Mouse (Mus musculus) embryonic facial prominence, embryonic 14.5 days (tissue): ENCODE data around the gene Fam83d. TPM values are rescaled to one million over a fixed set of nuclear protein-coding genes. Genes with fewer than 3 reads are reported as not detected.

Source experiments
- ATAC-seq: fragments of 200-750 bp; cut with Nextera tagmentation; 2 replicates; pipeline ENCODE4 v1.8.0; 2017; ENCODE audit warnings: low read depth, moderate number of reproducible peaks, moderate TSS enrichment
- DNase-seq: peaks from one replicate; pipeline ENCODE4 v3.0.0-alpha.2; 2015; ENCODE audit warnings: low spot score
- H3K27ac ChIP-seq: fragments of 300-500 bp; sonication (generic); replicated peaks from 2 replicates; pipeline ENCODE4 v1.5.1; 2014; ENCODE audit warnings: low read depth, mild to moderate bottlenecking, low read length, moderate library complexity
- H3K27me3 ChIP-seq: fragments of 300-500 bp; sonication (generic); replicated peaks from 2 replicates; pipeline ENCODE4 v1.6.1; 2014; ENCODE audit warnings: low read length; ENCODE audit not compliant: control insufficient read depth, insufficient read depth
- H3K36me3 ChIP-seq: fragments of 300-500 bp; sonication (generic); 2 replicates; pipeline ENCODE4 v1.6.1; 2014; ENCODE audit warnings: low read length, mixed read lengths; ENCODE audit not compliant: control insufficient read depth, insufficient read depth
- H3K4me1 ChIP-seq: fragments of 300-500 bp; sonication (generic); 2 replicates; pipeline ENCODE4 v1.6.1; 2014; ENCODE audit warnings: antibody characterized with exemption, low read length; ENCODE audit not compliant: control insufficient read depth, insufficient read depth
- H3K4me2 ChIP-seq: fragments of 300-500 bp; sonication (generic); 2 replicates; pipeline ENCODE4 v1.6.1; 2014; ENCODE audit warnings: low read depth, mild to moderate bottlenecking, low read length, moderate library complexity, mixed read lengths
- H3K4me3 ChIP-seq: fragments of 300-500 bp; sonication (generic); 2 replicates; pipeline ENCODE4 v1.5.1; 2014; ENCODE audit warnings: low read depth, mild to moderate bottlenecking, low read length
- H3K9ac ChIP-seq: fragments of 300-500 bp; sonication (generic); 2 replicates; pipeline ENCODE4 v1.6.1; 2014; ENCODE audit warnings: low read depth, mild to moderate bottlenecking, low read length, moderate library complexity, mixed read lengths
- H3K9me3 ChIP-seq: fragments of 300-500 bp; sonication (generic); 2 replicates; pipeline ENCODE4 v1.6.1; 2016; ENCODE audit warnings: low read length; ENCODE audit not compliant: control insufficient read depth
- WGBS: fragments of 180-500 bp; shearing (Covaris S2); extraction: QIAGEN DNeasy Blood & Tissue Kit; methylation state at CpG from one replicate; pipeline ENCODE4 v1.1.7; 2014; 5-methylcytosine and 5-hydroxymethylcytosine counted together
- polyA plus RNA-seq: library from polyadenylated mRNA; unstranded; fragments of >200 nt; fragmentation: Nextera tagmentation; extraction: Ambion mirVana; gene quantifications from 2 replicates; pipeline ENCODE4 v1.2.1, GENCODE M21; 2014

The Fam83d gene
- polyA plus RNA-seq, 1 experiment from 2014 or later: 30.7 TPM

GRCm38 (mm10) chr2:158778349-158778748 is 10.5 kb downstream of the Fam83d start:
- H3K4me1 ChIP-seq: peaks cover 20% of the 10 kb centered on the region
- ATAC-seq: no peak
- H3K36me3 ChIP-seq: peaks cover 46% of the 10 kb centered on the region
- H3K4me2 ChIP-seq: no peak overlapping the region
- DNase-seq: peak; percentile 37
- H3K27me3 ChIP-seq: no peaks in the 10 kb centered on the region
- no peak overlapping the region for H3K27ac ChIP-seq
- H3K9ac ChIP-seq: no peak overlapping the region
- H3K4me3 ChIP-seq: no peak overlapping the region
- 65% methylated on average over 7 of the region's 7 CpGs for WGBS
- no peaks in the 10 kb centered on the region for H3K9me3 ChIP-seq

GRCm38 (mm10) chr2:158781126-158781525 is 13.2 kb downstream of the Fam83d start:
- Histone ChIP-seq H3K4me1 (peaks cover 20% of the 10 kb centered on the region), H3K9me3 (no peaks in the 10 kb centered on the region), H3K27me3 (no peaks in the 10 kb centered on the region), H3K27ac (no peak overlapping the region), H3K9ac (no peak overlapping the region), H3K4me3 (no peak overlapping the region), H3K36me3 (peaks cover 68% of the 10 kb centered on the region), H3K4me2 (no peak overlapping the region)
- ATAC-seq (no peak), DNase-seq (no peak)
- WGBS: 97% methylated on average over 7 of the region's 7 CpGs

GRCm38 (mm10) chr2:158786927-158787795 is 19.3 kb downstream of the Fam83d start:
- Histone ChIP-seq H3K9ac (no peak overlapping the region), H3K27ac (no peak overlapping the region), H3K4me2 (no peak overlapping the region), H3K4me1 (no peaks in the 10 kb centered on the region), H3K4me3 (no peak overlapping the region), H3K9me3 (no peaks in the 10 kb centered on the region), H3K36me3 (peaks cover 38% of the 10 kb centered on the region), H3K27me3 (no peaks in the 10 kb centered on the region)
- ATAC-seq: no peak
- WGBS: 84% methylated on average over 14 of the region's 14 CpGs
- no peak for DNase-seq

GRCm38 (mm10) chr2:158794494-158795004 is 26.7 kb downstream of the Fam83d start, which contains the start of gene Dhx35:
Gene Dhx35, plus strand, starts transcription at chr2:158794807.
- DNase-seq (peak; percentile 98), ATAC-seq (peak; percentile 100)
- Histone ChIP-seq H3K9me3 (no peaks in the 10 kb centered on the region), H3K9ac (peak within 1 kb of the TSS; percentile 73), H3K27me3 (no peaks in the 10 kb centered on the region), H3K4me3 (peak within 1 kb of the TSS; percentile 76), H3K36me3 (no peaks in the 10 kb centered on the region), H3K4me1 (peaks cover 5% of the 10 kb centered on the region; the same call in 1 of the 2 replicates), H3K4me2 (peak within 1 kb of the TSS; percentile 79), H3K27ac (peak within 1 kb of the TSS; percentile 83)
- WGBS: under 1% methylated on average over 17 of the region's 33 CpGs

- Histone ChIP-seq H3K4me3 (peak overlapping the region; percentile 76), H3K27me3 (no peaks in the 10 kb centered on the region), H3K4me2 (peak overlapping the region; percentile 79), H3K36me3 (no peaks in the 10 kb centered on the region), H3K4me1 (peaks cover 5% of the 10 kb centered on the region; the same call in 1 of the 2 replicates), H3K9me3 (no peaks in the 10 kb centered on the region), H3K27ac (peak overlapping the region; percentile 70), H3K9ac (peak overlapping the region; percentile 73)
- ATAC-seq: no peak
- DNase-seq: no peak
- WGBS: 13% methylated on average over 13 of the region's 15 CpGs
Observed at GRCm38 (mm10) chr2:158795043-158795442, 27.1 kb downstream of the Fam83d start.

GRCm38 (mm10) chr2:158795875-158796274 is 28.0 kb downstream of the Fam83d start:
- Histone ChIP-seq H3K27ac (no peak overlapping the region), H3K9ac (no peak overlapping the region), H3K27me3 (no peaks in the 10 kb centered on the region), H3K4me2 (no peak overlapping the region), H3K4me1 (peaks cover 5% of the 10 kb centered on the region; the same call in 1 of the 2 replicates), H3K4me3 (no peak overlapping the region), H3K9me3 (no peaks in the 10 kb centered on the region), H3K36me3 (peaks cover 3% of the 10 kb centered on the region; the same call in 1 of the 2 replicates)
- DNase-seq (no peak), ATAC-seq (no peak)
- 89% methylated on average over 2 of the region's 2 CpGs for WGBS

GRCm38 (mm10) chr2:158799328-158799727 is 31.4 kb downstream of the Fam83d start:
- peak; percentile 13; the same call in 1 of the 2 replicates for ATAC-seq
- H3K27ac ChIP-seq: peak overlapping the region; percentile 48; the same call in 1 of the 2 replicates

GRCm38 (mm10) chr2:158800788-158801187 is 32.9 kb downstream of the Fam83d start:
- Histone ChIP-seq H3K27ac (no peak overlapping the region), H3K9ac (no peak overlapping the region), H3K4me1 (no peaks in the 10 kb centered on the region; the same call in 1 of the 2 replicates), H3K4me3 (no peak overlapping the region), H3K27me3 (no peaks in the 10 kb centered on the region), H3K36me3 (peaks cover 32% of the 10 kb centered on the region), H3K4me2 (no peak overlapping the region), H3K9me3 (no peaks in the 10 kb centered on the region)
- ATAC-seq (no peak), DNase-seq (no peak)
- WGBS: 96% methylated on average over 8 of the region's 8 CpGs

More at GRCm38 (mm10) chr2:158799328-158799727, 31.4 kb downstream of the Fam83d start:
- DNase-seq: peak; percentile 78
- Histone ChIP-seq H3K36me3 (peaks cover 27% of the 10 kb centered on the region), H3K27me3 (no peaks in the 10 kb centered on the region), H3K9ac (no peak overlapping the region), H3K4me1 (peaks cover 5% of the 10 kb centered on the region; the same call in 1 of the 2 replicates), H3K9me3 (no peaks in the 10 kb centered on the region), H3K4me3 (no peak overlapping the region), H3K4me2 (no peak overlapping the region)
- WGBS: 37% methylated on average over 4 of the region's 4 CpGs
